Mouse (Mus musculus) heart, adult 11 months (tissue): ENCODE data around the gene Lypd6.

Experiments used
- DNase-seq: peaks from one replicate; pipeline ENCODE4 v3.0.0; 2022

Gene Lypd6

GRCm38 (mm10) chr2:50111169-50111568 is 44.9 kb downstream of the Lypd6 start:
- DNase-seq, result peak; percentile 65

GRCm38 (mm10) chr2:50111609-50112008 is 45.4 kb downstream of the Lypd6 start:
- DNase-seq, result peak; percentile 83

GRCm38 (mm10) chr2:50112427-50112826 is 46.2 kb downstream of the Lypd6 start:
- DNase-seq, result peak; percentile 43

GRCm38 (mm10) chr2:50119101-50119500 is 52.9 kb downstream of the Lypd6 start:
- peak; percentile 76 for DNase-seq

- peak; percentile 55 for DNase-seq
These were observed 54.6 kb downstream of the Lypd6 start for GRCm38 (mm10) chr2:50120839-50121238.

DNA sequence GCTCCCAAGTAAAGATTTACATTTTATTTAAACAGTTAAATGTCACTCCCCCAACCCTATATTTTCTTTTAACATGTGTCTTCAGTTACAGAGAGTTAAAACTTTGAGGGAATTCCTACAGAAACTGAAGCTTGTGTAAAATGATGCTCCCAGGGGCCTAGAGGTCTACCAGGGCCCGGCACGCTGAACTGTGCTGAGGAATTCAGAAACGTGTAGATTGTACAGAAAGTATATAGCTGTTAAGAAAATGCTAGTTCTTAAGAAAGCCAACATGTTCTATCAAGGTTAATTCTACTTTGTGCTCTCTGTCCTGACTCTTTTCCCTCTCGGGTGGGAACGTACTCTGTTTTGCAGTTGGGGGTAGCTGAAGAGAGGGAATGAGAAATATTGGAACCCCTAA is 57.1 kb downstream of the Lypd6 start:
- DNase-seq, result peak; percentile 51

- peak; percentile 69 for DNase-seq
These were observed 61.4 kb downstream of the Lypd6 start for GRCm38 (mm10) chr2:50127513-50128175.

DNA sequence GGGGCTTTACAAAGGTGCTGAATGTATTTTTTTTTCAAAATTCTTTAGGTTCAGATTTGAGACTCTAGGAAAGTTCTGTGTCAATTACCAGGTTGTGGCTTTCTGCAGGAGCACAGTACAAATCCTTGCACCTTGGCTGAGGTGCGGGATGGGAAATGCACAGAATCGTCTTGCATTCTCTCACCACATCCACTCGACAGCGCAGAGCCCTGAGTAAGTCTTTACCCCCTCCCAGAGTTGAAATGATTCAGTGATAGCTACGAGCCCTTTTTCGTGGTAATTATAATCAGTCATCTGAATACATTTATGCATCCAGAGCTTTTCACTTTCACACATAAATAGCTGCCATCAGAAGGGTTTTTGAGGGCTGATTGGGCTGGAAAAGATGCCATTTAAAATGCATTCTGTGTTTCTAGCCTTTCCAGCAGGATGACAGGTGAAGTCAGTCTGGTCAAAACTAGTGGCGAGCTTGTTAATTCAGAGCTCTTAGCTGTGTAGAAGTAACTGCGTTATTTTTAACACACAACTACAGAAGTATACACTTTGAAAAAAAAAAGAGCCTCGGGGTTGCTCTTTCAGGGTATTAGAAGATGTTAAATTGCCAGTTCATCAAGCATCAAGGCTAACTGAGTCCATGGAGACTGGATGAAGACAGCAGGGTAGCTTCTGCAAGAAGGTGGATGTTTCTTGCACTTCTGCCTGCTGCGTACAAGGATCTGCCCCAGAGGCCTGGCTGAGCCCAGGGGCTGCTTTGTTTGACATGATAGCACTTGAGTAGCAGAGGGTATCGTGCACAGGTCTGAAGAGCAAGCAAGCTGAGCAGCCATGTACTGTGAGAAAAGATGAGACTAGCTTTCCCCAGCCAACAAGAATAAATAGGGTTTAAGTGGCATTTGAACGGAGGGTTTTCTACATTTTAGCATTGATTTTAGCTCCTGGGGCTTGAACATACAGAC is 62.4 kb downstream of the Lypd6 start:
- peak; percentile 36 for DNase-seq

GRCm38 (mm10) chr2:50130674-50131073 is 64.4 kb downstream of the Lypd6 start:
- peak; percentile 21 for DNase-seq

GRCm38 (mm10) chr2:50143672-50144071 is 77.4 kb downstream of the Lypd6 start:
- DNase-seq, result peak; percentile 59

DNA sequence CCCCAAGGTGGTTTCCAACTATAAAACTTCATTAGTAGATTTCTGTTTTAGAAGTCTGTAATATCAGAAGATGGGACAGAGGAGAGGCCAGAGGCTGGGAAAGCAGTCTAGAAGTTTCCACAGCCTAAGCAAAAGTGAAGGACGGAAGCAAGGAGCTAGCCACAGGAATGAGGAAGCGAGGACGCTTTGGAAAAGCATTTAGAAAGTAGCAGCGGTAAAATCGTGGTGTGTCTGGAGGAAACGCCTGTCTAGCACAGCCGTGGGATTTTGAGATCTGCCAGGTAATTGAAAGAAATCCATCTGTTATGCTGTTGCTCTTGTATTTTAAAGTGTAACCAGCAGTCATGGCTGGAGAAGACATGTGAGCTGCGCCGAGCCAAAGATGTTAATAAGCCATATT is 81.1 kb downstream of the Lypd6 start:
- DNase-seq, result peak; percentile 34

DNA sequence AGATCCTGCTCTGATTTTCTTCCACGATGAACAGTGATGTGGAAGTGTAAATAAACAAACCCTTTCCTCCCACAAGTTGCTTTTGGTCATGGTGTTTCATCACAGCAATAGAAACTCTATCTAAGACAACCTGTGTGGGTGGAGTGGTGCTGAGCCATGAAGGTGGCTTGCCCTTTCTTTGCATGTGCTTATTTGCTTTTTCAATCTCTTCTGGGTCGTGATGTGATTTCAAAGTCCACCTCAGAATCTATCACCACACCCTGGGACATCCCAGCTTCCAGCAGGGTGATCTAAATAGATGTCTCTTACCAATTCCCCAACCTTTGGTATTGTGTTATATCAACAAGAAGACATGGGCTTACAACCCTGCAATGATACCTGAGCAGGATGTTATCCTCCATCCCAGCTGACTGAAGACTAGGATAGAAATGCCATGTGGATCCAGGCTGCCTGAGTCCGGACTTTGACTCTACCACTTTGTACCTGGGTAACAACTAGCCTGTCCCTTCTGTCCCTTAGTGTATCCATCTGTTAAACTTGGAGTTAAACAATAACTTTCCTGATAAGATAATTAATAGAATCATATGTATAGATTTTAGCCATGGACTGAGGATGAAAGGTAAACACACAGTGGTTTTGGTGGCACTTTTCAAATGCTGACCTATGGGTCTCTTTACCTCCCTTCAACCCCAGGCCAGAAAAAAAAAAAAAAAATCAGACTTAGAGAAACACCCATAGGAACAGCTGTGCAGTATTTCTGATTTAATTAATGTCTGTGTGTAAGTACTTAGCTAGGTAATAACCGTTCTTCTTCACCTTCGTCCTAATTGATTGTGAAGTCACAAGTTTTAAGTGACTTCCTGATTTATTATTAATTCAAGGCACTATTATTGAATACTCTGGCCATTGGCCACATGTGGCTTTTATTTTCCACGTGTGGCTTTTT is 83.3 kb downstream of the Lypd6 start:
- peak; percentile 21 for DNase-seq

GRCm38 (mm10) chr2:50150203-50150590 is 84.0 kb downstream of the Lypd6 start:
- DNase-seq, result peak; percentile 74

DNA sequence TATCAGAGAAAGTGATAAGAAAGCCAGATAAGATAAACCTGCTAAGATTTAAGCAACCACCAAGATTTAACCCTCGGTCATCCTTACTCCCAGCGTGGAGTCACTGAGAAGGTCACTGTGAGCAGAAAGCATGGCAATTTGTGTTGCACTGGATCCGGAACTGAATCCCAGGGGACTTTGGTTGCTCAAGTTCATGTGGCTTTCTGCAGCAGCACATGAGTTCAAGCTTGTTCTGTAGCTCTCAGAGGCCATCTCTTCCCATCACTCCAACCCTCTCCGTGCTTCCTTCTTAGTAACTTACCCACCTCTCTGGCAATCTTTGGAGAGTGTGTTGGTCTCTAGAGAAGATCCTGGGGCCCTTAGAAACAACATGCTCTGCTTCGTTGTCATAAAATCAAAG is 84.6 kb downstream of the Lypd6 start:
- DNase-seq, result peak; percentile 70

- DNase-seq, result peak; percentile 39
These were observed 85.2 kb downstream of the Lypd6 start for GRCm38 (mm10) chr2:50151401-50151800.

DNA sequence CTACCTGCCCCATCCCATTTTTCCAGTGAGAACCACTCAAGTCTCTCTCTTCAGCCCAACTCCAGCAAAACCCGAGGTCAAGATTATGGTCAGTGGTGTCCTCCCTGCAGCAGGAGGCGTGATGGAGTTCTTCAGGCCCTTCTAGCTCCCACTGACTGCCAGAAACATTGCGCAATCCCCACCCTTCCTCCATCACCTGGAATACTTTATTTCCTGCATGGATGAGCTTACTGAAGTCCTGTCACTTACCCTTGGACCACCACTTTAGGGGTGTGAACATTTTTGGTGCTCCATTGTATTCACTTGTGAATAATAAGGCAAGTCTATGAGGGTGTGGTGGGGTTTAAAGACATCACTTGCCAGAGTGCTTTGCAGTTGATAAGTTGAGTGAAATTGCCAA is 85.7 kb downstream of the Lypd6 start:
- peak; percentile 70 for DNase-seq

GRCm38 (mm10) chr2:50156009-50156408 is 89.8 kb downstream of the Lypd6 start:
- peak; percentile 61 for DNase-seq

DNA sequence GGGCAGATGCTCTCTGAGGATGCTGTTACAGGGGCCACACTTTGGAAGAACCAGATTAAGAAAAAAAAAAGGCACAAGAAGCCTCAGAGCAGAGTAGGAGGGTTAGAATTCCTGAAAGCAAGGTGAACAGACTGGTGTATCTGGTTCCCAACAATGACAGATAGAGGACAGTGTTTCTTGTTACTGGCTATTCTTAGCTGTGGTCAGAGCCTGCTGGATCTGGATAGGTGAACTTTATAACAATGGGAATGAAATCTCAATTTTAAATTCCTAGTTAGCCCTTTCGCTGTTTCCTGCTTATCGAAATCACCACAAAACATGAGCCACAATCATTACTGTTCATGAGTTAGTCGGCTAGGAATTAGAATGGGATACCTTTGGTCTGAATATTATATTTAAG is 93.8 kb downstream of the Lypd6 start:
- DNase-seq, result peak; percentile 53

- DNase-seq, result no peak
These were observed 97.4 kb downstream of the Lypd6 start for GRCm38 (mm10) chr2:50163608-50164007.

DNA sequence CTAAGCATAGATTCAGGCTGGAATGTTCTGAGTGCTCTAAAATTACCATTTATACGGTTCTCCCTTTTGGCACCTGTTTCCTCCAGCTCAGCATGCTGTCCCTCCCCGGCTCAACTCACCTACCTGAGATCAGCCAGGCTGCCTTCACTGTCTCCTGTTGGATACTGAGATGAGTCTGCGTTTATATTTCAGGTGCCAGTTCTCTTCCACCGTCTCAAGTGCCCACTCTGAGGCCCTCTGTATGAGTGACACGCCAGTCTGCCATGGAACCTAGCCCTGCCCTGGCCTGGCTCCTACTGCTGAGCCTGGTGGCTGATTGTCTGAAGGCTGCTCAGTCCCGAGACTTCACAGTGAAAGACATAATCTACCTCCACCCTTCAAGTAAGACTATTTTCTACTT is 99.0 kb downstream of the Lypd6 start:
- DNase-seq, result no peak

- no peak for DNase-seq
These were observed 99.9 kb downstream of the Lypd6 start for GRCm38 (mm10) chr2:50166082-50166481.

GRCm38 (mm10) chr2:50173730-50174528 is 107.7 kb downstream of the Lypd6 start:
- DNase-seq, result no peak
